Mouse (Mus musculus): ENCODE data around the gene Trp53rka. TPM values are rescaled to one million over a fixed set of nuclear protein-coding genes. Genes with fewer than 3 reads are reported as not detected.
"Not testable (repeated sequence)": the region's sequence is repeated elsewhere in the genome, so short reads cannot be mapped to it uniquely, and the experiment has no call there.

Gene Trp53rka
- polyA plus RNA-seq (2016; fragmentation: Nextera tagmentation; extraction: Ambion mirVana): 51.3 and 52.3 TPM in 2 replicates

DNA sequence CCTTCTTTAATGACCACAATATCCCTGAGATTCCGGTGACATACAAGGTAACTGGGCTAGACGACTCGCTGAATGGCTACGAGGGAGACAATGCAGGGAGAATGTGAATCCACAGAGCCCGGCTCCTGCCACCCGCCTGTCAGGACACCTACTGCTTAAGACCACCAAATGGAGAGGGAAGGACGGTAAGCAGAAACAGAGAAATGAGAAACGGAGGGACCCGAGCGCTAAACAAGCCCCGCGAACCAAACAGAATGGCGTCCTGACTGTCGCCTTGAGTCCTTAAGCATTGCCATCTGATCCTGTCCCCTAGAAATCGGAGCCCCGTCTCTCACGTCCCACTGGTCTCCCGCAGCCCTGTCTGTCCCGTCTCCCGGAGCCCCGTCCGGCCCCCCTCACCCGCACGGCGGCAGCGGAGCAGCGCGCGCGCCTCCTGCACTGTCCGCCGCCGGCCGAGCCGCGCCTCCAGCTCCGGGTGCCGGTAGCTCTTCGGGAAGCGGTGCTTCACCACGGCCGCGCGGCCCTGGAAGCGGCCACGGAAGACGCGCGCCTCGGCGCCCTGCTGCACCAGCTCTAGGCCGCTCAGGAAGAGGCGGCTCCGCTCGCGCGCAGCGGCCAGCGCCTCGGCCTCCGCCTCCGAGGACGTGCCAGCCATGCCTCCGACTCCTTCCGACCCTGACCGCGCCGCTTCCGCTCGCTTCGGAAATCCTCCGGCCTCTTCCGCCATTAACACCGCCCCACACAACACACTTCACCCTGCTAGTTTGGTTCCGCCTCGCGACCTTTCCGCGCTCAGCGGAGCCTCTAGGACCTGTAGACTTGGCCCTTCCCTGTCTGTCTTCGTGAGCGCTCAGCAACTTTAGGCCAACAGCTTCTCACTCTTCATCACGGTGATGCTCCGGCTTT lies at the start of gene Trp53rka:
Gene Trp53rka, minus strand, starts transcription at position 677 of the 906 bp plus-strand sequence.
- peak within 1 kb of the TSS; percentile 90 for H3K27ac ChIP-seq
- H3K27me3 ChIP-seq: no peaks in the 10 kb centered on the region
- H3K4me2 ChIP-seq (replicated peaks): peak within 1 kb of the TSS; percentile 82
- H3K9me3 ChIP-seq (replicated peaks): no peaks in the 10 kb centered on the region
- H3K9ac ChIP-seq: peak within 1 kb of the TSS; percentile 78
- peaks cover 20% of the 10 kb centered on the region for H3K4me1 ChIP-seq
- 1% methylated on average over 71 of the region's 84 CpGs for WGBS
- ATAC-seq (ENCODE audit: low FRiP score): peak; percentile 84
- H3K36me3 ChIP-seq: peaks cover 28% of the 10 kb centered on the region
- H3K4me3 ChIP-seq: peak within 1 kb of the TSS; percentile 79

DNA sequence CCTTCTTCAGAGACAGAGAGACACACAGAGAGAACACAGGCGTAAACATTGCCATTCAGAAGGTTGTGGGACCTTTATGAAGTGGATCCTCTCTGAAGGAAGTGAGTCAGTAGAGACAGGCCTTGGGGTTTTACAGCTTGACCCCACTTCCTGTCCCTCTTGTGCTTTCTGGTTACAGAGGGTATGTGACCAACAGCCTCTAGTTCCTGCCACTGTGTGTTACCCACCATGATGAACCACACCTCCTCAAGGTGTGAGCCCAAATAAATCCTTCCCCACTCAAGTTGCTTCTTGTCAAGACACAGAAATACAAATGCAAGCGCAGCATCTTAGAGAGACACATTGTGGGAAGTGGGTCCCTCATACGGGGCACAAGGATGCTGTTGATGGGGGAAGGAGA lies 47.9 kb upstream of the Trp53rka start:
- Histone ChIP-seq H3K36me3 (no peaks in the 10 kb centered on the region), H3K4me1 (peaks cover 16% of the 10 kb centered on the region), H3K27ac (no peak overlapping the region), H3K4me2 (replicated peaks) (no peak overlapping the region), H3K4me3 (no peak overlapping the region), H3K27me3 (peaks cover 3% of the 10 kb centered on the region; the same call in 1 of the 2 replicates), H3K9me3 (replicated peaks) (no peaks in the 10 kb centered on the region), H3K9ac (no peak overlapping the region)
- no peak for ATAC-seq (ENCODE audit: low FRiP score)
- WGBS: 78% methylated on average over 3 of the region's 3 CpGs

DNA sequence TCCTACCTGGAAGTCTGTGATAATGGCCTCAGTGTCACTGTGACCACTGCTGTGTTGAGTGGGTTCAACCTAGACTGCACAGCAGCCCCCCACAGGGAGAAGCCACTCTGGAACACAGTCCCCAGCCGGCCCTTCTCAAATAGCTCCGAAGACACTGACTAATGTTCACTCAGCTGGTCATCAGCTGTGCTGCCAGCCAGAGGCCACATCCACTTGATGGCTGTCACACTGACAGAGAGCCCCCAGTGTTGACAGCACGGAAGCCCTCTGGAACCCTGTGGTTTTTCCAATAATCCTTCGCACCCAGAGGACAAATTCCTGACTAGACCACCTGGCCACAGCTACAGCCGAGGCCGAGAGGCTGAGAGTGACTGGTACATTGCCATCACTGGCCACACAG lies 40.7 kb upstream of the Trp53rka start:
- Histone ChIP-seq H3K27me3 (0 out of 2 replicates have a peak, but pooled peaks cover 2% of the 10 kb centered on the region), H3K4me3 (no peak overlapping the region), H3K9ac (no peak overlapping the region), H3K4me1 (peaks cover 18% of the 10 kb centered on the region), H3K9me3 (replicated peaks) (no peaks in the 10 kb centered on the region), H3K27ac (no peak overlapping the region), H3K4me2 (replicated peaks) (no peak overlapping the region), H3K36me3 (no peaks in the 10 kb centered on the region)
- peak; percentile 46 for ATAC-seq (ENCODE audit: low FRiP score)
- 32% methylated on average over 6 of the region's 6 CpGs for WGBS

DNA sequence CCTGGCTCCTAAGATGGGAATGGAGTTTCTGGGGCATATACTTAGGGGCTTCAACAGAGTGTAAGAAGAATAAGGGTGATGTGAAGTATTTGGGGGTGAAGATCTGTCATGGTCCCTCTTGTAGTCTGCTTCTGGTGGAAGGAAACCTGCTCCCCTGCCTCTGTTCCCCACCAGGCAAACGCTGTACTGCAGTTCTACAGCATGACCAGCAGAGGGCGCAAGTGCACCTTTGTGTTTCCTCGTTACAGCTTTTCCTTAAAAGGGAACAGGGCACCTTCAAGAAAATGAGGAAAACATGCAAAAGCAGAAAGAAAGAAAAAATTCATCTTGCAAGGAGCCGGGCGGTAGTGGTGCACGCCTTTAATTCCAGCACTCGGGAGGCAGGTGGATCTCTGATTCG lies 36.0 kb upstream of the Trp53rka start:
- H3K4me3 ChIP-seq: no peak overlapping the region
- no peak overlapping the region for H3K27ac ChIP-seq
- WGBS: 20% methylated on average over 8 of the region's 8 CpGs
- no peak for ATAC-seq (ENCODE audit: low FRiP score)
- no peak overlapping the region for H3K4me2 ChIP-seq (replicated peaks)
- H3K27me3 ChIP-seq: peaks cover 6% of the 10 kb centered on the region; the same call in 1 of the 2 replicates
- H3K36me3 ChIP-seq: no peaks in the 10 kb centered on the region
- H3K9ac ChIP-seq: no peak overlapping the region
- peaks cover 15% of the 10 kb centered on the region for H3K4me1 ChIP-seq
- H3K9me3 ChIP-seq (replicated peaks): no peaks in the 10 kb centered on the region

DNA sequence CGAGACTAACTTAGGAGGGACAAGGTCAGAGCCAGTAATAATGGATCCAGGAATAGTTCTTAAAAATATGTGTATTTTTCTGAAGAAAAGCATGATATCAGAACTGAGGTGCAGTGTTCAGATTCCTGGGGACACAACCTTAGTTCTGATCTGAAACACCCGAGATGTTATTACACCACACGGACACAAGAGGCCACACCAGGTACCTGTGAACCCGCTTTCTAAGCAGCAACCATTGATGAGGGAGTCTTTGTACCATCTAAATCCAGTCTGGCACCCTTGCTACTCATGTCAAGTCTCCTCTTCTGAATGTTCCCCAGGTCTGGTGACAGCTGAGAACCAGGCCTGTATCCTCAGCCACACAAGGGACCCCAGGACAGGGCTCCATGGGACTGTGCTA lies 32.5 kb upstream of the Trp53rka start:
- no peak overlapping the region for H3K4me3 ChIP-seq
- peaks cover 4% of the 10 kb centered on the region; the same call in 1 of the 2 replicates for H3K27me3 ChIP-seq
- H3K4me1 ChIP-seq: 0 out of 2 replicates have a peak, but pooled peaks cover 2% of the 10 kb centered on the region
- WGBS: 53% methylated on average over 4 of the region's 4 CpGs
- ATAC-seq (ENCODE audit: low FRiP score): no peak
- no peak overlapping the region for H3K9ac ChIP-seq
- no peaks in the 10 kb centered on the region for H3K9me3 ChIP-seq (replicated peaks)
- H3K27ac ChIP-seq: no peak overlapping the region
- H3K36me3 ChIP-seq: no peaks in the 10 kb centered on the region
- H3K4me2 ChIP-seq (replicated peaks): no peak overlapping the region

DNA sequence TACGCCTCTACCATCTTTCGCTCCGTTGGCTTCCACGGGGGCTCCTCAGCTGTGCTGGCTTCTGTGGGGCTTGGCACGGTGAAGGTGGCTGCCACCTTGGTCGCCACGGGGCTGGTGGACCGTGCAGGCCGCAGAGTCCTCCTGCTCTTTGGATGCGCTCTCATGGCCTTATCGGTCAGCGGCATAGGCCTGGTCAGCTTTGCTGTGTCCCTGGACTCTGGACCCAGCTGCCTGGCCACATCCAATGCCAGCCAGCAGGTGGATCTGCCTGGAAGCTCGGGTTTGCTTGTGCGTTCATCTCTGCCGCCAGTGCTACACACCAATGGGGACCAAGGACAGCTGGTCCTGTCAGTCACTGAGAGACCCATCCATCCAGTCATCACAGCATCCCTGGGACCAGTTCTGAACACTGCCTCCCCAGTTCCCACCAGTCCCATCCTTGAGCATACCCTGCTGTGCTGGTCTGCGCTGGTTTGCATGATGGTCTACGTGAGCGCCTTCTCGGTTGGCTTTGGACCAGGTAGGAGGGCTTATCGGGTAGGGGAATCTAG lies 22.1 kb upstream of the Trp53rka start:
- ATAC-seq (ENCODE audit: low FRiP score): no peak
- Histone ChIP-seq H3K4me1 (peaks cover 16% of the 10 kb centered on the region), H3K36me3 (no peaks in the 10 kb centered on the region), H3K4me3 (no peak overlapping the region), H3K9me3 (replicated peaks) (no peaks in the 10 kb centered on the region), H3K9ac (no peak overlapping the region), H3K27me3 (no peaks in the 10 kb centered on the region), H3K4me2 (replicated peaks) (no peak overlapping the region), H3K27ac (no peak overlapping the region)
- WGBS: 94% methylated on average over 20 of the region's 20 CpGs

DNA sequence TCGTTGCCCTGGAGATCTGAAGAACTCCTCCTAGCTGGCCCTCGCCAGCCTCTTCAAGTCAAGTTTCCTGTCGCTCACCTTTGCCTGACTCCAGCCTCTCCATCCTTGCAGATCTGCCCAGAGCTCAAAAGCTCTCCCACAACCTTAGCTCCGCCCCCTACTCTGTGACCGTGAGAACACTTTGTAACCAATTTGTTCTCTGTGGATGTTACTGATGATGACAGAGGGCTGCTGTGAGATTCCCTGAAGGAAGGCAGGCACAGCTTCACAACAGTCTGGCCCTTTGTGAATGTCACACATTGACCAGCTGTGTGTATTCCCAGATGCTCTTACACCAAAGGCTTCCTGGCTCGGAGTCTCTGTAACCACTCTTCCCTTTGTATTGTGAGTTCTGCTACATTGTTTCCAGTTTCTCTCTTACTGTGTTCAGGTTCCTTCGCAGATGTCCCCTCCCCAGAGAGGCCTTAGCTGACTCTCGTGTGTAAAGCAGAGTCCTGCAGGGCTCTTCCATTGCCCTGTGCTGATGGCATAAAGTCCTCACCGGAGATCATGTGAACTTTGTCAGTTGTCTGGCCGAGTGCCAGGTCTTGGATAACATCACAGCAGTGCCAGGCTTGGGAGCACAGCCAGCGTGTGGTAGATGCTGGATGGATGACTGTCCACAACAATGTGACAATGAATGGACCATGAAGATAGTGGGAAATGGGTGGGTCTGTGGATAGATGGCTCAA lies 19.9 kb upstream of the Trp53rka start:
- Histone ChIP-seq H3K4me3 (no peak overlapping the region), H3K27ac (peak overlapping the region; percentile 58), H3K36me3 (no peaks in the 10 kb centered on the region), H3K4me1 (peaks cover 16% of the 10 kb centered on the region), H3K9me3 (replicated peaks) (no peaks in the 10 kb centered on the region), H3K9ac (no peak overlapping the region), H3K27me3 (no peaks in the 10 kb centered on the region), H3K4me2 (replicated peaks) (no peak overlapping the region)
- ATAC-seq (ENCODE audit: low FRiP score): peak; percentile 64
- 36% methylated on average over 11 of the region's 11 CpGs for WGBS

DNA sequence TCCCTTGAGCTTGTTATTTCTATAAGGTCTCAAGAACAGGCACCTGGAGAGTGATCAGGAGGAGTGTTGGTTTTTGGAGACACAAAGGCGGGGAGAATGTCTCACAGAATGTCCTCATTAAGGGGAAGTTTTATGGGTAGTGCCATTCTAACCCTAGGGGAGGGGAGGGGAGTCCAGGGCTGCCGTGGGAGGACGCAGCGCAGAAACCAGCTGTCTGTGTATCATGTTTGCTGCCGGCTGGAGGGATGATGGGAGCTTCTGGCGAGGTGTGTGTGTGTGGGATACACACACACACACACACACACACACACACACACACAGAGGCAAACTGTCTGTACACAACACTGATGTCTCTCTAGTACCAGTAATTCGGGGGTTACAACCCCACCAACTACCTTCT lies 19.3 kb upstream of the Trp53rka start:
- Histone ChIP-seq H3K4me3 (no peak overlapping the region), H3K27me3 (no peaks in the 10 kb centered on the region), H3K36me3 (no peaks in the 10 kb centered on the region), H3K9me3 (replicated peaks) (no peaks in the 10 kb centered on the region), H3K9ac (no peak overlapping the region), H3K4me2 (replicated peaks) (no peak overlapping the region), H3K4me1 (peaks cover 16% of the 10 kb centered on the region), H3K27ac (peak overlapping the region; percentile 58; the same call in 1 of the 2 replicates)
- ATAC-seq (ENCODE audit: low FRiP score): no peak
- WGBS: 48% methylated on average over 7 of the region's 7 CpGs

DNA sequence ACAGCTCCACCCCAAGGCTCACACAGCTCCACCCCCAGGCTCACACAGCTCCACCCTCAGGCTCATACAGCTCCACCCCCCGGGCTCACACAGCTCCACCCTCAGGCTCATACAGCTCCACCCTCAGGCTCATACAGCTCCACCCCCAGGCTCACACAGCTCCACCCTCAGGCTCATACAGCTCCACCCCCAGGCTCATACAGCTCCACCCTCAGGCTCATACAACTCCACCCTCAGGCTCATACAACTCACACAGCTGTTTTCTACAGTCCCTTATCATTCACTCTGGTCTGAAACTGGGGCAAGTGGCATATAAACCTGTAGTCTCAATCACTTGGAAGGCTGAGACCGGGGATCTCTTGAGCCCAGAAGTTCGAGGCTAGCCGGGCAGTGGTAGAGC lies 18.4 kb upstream of the Trp53rka start:
- WGBS: 90% methylated on average over 4 of the region's 4 CpGs
- H3K4me2 ChIP-seq (replicated peaks); H3K27me3 ChIP-seq; H3K36me3 ChIP-seq; H3K27ac ChIP-seq; H3K9ac ChIP-seq; H3K4me3 ChIP-seq; ATAC-seq (ENCODE audit: low FRiP score); H3K9me3 ChIP-seq (replicated peaks): not testable (repeated sequence)
- H3K4me1 ChIP-seq: peaks cover 16% of the 10 kb centered on the region

DNA sequence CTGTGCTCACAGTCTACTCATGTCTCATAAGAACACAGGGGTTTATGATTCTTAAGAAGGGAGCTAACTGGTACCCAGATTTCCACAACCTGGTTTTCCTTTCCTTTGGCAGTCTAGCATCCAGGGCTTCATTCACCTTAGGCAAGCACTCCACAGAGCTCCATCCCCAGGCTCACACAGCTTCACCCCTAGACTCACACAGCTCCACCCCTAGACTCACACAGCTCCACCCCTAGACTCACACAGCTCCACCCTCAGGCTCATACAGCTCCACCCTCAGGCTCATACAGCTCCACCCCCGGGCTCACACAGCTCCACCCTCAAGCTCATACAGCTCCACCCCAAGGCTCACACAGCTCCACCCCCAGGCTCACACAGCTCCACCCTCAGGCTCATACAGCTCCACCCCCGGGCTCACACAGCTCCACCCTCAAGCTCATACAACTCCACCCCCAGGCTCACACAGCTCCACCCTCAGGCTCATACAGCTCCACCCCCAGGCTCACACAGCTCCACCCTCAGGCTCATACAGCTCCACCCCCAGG lies 17.9 kb upstream of the Trp53rka start:
- not testable (repeated sequence) for H3K27me3 ChIP-seq; H3K4me3 ChIP-seq; ATAC-seq (ENCODE audit: low FRiP score); H3K9ac ChIP-seq; H3K4me2 ChIP-seq (replicated peaks); H3K36me3 ChIP-seq; H3K9me3 ChIP-seq (replicated peaks); H3K27ac ChIP-seq
- WGBS: 81% methylated on average over 2 of the region's 2 CpGs
- H3K4me1 ChIP-seq: peaks cover 16% of the 10 kb centered on the region

DNA sequence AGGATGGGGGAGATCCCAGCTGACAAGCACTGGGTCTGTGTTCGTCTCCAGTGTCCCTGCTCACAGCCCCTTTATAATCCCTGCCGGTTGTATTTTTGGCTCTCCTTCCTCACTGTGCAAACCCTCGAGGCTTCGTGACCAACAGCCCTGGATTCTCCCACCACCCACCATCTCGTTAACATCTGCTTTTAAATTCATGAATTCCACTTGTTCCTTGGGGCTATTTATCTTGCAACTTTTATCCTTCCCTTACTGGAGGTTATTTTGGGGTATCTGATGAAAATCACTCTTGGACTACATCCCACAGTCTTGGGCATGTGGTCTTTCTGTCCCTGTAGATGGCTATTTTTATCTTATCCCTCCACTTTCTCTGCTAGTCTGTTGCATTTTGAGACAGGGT lies 17.3 kb upstream of the Trp53rka start:
- WGBS: 68% methylated on average over 5 of the region's 5 CpGs
- Histone ChIP-seq H3K4me2 (replicated peaks) (no peak overlapping the region), H3K4me1 (peaks cover 16% of the 10 kb centered on the region), H3K9ac (no peak overlapping the region), H3K27me3 (0 out of 2 replicates have a peak, but pooled peaks cover 4% of the 10 kb centered on the region), H3K9me3 (replicated peaks) (no peaks in the 10 kb centered on the region), H3K36me3 (no peaks in the 10 kb centered on the region), H3K27ac (no peak overlapping the region), H3K4me3 (no peak overlapping the region)
- no peak for ATAC-seq (ENCODE audit: low FRiP score)

DNA sequence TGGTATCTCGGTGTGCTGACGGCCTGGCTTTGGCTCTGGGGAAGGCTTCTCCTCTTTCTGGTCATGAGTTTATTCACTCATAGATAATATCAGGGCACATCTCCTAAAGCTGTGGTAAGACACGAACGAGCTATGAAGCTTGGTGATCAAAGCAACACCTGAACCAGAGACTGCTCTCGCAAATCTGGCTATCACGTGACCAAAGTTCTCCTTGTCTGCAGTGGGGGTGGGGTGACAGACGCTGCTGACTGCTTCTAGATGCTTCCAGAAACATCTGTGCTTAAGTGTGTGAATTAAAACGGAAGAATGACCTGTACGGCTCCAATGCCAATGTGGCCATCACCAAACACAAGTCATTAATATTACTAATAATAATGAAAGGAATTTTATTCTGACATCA lies 16.6 kb upstream of the Trp53rka start:
- Histone ChIP-seq H3K36me3 (no peaks in the 10 kb centered on the region), H3K9me3 (replicated peaks) (no peaks in the 10 kb centered on the region), H3K4me3 (no peak overlapping the region), H3K4me1 (peaks cover 18% of the 10 kb centered on the region), H3K27me3 (peaks cover 4% of the 10 kb centered on the region; the same call in 1 of the 2 replicates), H3K4me2 (replicated peaks) (no peak overlapping the region), H3K27ac (no peak overlapping the region), H3K9ac (no peak overlapping the region)
- ATAC-seq (ENCODE audit: low FRiP score): no peak
- WGBS: 82% methylated on average over 9 of the region's 9 CpGs

All from hindbrain, embryonic 12.5 days (tissue).